Mouse (Mus musculus) stomach, embryonic 14.5 days (tissue): ENCODE measurements around the gene Olfr603. TPM values are rescaled to one million over a fixed set of nuclear protein-coding genes. Genes with fewer than 3 reads are reported as not detected.
"Not testable (repeated sequence)": the region's sequence is repeated elsewhere in the genome, so short reads cannot be mapped to it uniquely, and the experiment has no call there.

Source experiments
- ATAC-seq: fragments of 200-750 bp; cut with Nextera tagmentation; 2 replicates; pipeline ENCODE4 v1.8.0; 2017; ENCODE audit warnings: low read depth, moderate TSS enrichment; ENCODE audit not compliant: insufficient number of reproducible peaks, insufficient read depth, low FRiP score
- H3K27ac ChIP-seq: fragments of 300-500 bp; sonication (generic); 2 replicates; pipeline ENCODE4 v1.5.1; 2014; ENCODE audit warnings: mild to moderate bottlenecking, low read length, moderate library complexity, mixed read lengths
- H3K27me3 ChIP-seq: fragments of 300-500 bp; sonication (generic); 2 replicates; pipeline ENCODE4 v1.6.1; 2014; ENCODE audit warnings: low read length, control low read depth, mixed read lengths; ENCODE audit not compliant: control insufficient read depth, insufficient read depth
- H3K36me3 ChIP-seq: fragments of 300-500 bp; sonication (generic); 2 replicates; pipeline ENCODE4 v1.6.1; 2014; ENCODE audit warnings: mild to moderate bottlenecking, control low read depth, low read length, moderate library complexity, mixed read lengths; ENCODE audit not compliant: control insufficient read depth, insufficient read depth
- H3K4me1 ChIP-seq: fragments of 300-500 bp; sonication (generic); 2 replicates; pipeline ENCODE4 v1.6.1; 2014; ENCODE audit warnings: low read length, control low read depth, mixed read lengths; ENCODE audit not compliant: control insufficient read depth, insufficient read depth
- H3K4me2 ChIP-seq: fragments of 300-500 bp; sonication (generic); replicated peaks from 2 replicates; pipeline ENCODE4 v1.6.1; 2014; ENCODE audit warnings: low read depth, low read length, control low read depth
- H3K4me3 ChIP-seq: fragments of 300-500 bp; sonication (generic); 2 replicates; pipeline ENCODE4 v1.5.1; 2014; ENCODE audit warnings: low read depth, low read length, control low read depth
- H3K9ac ChIP-seq: fragments of 300-500 bp; sonication (generic); replicated peaks from 2 replicates; pipeline ENCODE4 v1.6.1; 2014; ENCODE audit warnings: low read depth, mild to moderate bottlenecking, control low read depth, low read length, moderate library complexity, mixed read lengths
- H3K9me3 ChIP-seq: fragments of 300-500 bp; sonication (generic); 2 replicates; pipeline ENCODE4 v1.6.1; 2016; ENCODE audit warnings: low read depth, low read length, control low read depth; ENCODE audit not compliant: control insufficient read depth
- WGBS: fragments of 180-500 bp; shearing (Covaris S2); extraction: QIAGEN DNeasy Blood & Tissue Kit; methylation state at CpG from one replicate; pipeline ENCODE4 v1.1.7; 2014; 5-methylcytosine and 5-hydroxymethylcytosine counted together
- polyA plus RNA-seq: library from polyadenylated mRNA; unstranded; fragments of >200 nt; fragmentation: Nextera tagmentation; extraction: Ambion mirVana; gene quantifications from 2 replicates; pipeline ENCODE4 v1.2.1, GENCODE M21; 2014

Gene Olfr603
- polyA plus RNA-seq: not detected in 2 replicates

DNA sequence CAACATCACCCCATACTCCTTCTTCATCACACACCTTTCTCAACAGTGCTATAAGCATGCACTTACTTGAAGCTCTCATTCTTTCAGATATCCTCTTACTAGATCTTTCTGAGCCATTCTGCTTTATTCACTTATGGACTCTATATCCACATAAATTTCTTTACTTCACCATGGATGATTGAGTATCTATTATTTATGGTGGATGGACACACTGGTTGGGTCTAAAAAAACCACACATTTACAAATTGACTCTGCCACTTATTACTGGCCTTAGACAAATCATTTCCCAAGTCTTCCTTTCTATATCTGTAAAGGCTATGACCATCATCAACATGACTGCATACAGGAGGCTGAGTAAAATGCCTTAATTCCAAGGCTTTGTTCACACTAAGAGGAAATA, at the start of gene Olfr603:
TSS of gene Olfr603 (minus strand) at position 101 of the 400 bp plus-strand sequence.
- no peaks in the 10 kb centered on the region for H3K9me3 ChIP-seq
- no peaks in the 10 kb centered on the region for H3K4me1 ChIP-seq
- no peak within 1 kb of the TSS for H3K4me3 ChIP-seq
- no peak within 1 kb of the TSS for H3K4me2 ChIP-seq
- no peak within 1 kb of the TSS for H3K27ac ChIP-seq
- ATAC-seq: no peak
- no peaks in the 10 kb centered on the region for H3K27me3 ChIP-seq
- H3K36me3 ChIP-seq: no peaks in the 10 kb centered on the region
- H3K9ac ChIP-seq: no peak within 1 kb of the TSS

DNA sequence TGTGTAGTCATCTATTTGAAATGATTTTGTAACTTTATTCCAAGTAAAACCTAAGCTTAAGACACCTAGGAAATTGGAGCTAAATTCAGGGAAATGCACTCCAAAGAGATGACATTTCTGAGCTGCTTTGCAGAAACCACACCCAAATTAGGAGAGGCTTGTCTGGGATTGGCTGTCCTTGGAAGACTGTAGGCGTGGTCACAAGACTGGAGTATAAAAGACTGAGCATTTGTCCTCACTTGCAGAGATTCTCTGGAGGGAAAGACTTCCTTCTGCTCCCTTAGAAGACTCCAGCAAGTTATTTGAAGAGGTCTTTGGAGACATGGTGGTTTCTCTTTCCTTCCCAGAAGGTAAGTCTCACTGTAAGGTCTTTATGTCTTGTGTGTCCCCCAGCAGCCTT, 28.8 kb upstream of the Olfr603 start, which contains the start of gene Usp17lc:
TSS of gene Usp17lc (plus strand) at position 301 of the 400 bp plus-strand sequence.
- not testable (repeated sequence) for H3K27ac ChIP-seq, H3K4me3 ChIP-seq, H3K36me3 ChIP-seq, ATAC-seq, H3K4me1 ChIP-seq, H3K27me3 ChIP-seq, H3K4me2 ChIP-seq, H3K9ac ChIP-seq, H3K9me3 ChIP-seq
- 43% methylated on average over 1 of the region's 1 CpGs for WGBS

GRCm38 (mm10) chr7:103406521-103407055, 20.6 kb upstream of the Olfr603 start:
- not testable (repeated sequence) for H3K36me3 ChIP-seq, H3K4me2 ChIP-seq, H3K4me1 ChIP-seq, H3K27me3 ChIP-seq, H3K9me3 ChIP-seq, H3K9ac ChIP-seq, H3K4me3 ChIP-seq, ATAC-seq, H3K27ac ChIP-seq
- WGBS: 66% methylated on average over 3 of the region's 3 CpGs

DNA sequence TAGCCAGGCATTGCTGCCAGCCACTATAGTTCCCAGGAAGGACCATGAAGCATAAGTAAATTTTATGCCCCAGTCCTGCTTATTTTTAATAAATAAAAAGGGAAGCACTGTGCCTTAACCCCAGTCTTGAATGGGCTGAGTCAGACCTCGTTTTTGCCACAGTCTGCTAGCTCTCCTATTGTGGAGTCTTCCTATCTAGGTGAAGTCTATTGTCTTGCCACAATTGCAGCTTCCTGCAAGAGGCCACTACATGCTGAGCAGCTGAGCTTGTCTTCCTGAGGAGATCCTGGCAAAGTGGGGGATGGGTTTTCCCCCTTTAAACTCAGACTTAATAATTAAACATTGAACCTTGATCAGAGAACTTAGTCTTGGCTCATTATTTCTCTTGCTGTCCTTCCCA, 13.0 kb upstream of the Olfr603 start:
- H3K36me3 ChIP-seq: no peaks in the 10 kb centered on the region
- ATAC-seq: no peak

DNA sequence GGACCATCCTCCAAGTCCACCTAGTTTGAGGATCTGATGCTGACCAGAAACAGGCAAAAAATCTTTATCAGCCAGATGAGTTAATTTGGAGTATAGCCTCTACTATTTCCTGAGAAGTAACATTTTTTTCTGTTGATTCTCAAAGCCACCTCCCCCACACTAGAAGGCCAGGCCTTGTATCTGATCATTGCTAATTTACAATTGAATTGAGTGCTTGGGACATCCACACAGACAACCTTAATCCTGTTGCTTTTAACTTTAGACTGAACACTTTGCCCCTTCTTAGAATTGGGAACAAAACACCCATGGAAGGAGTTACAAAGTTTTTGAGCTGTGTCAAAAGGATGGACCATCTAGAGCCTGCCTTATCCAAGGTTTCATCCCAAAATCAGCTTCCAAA, 11.8 kb upstream of the Olfr603 start:
- no peaks in the 10 kb centered on the region for H3K4me1 ChIP-seq
- H3K9me3 ChIP-seq: no peaks in the 10 kb centered on the region
- H3K9ac ChIP-seq: no peak overlapping the region
- H3K36me3 ChIP-seq: no peaks in the 10 kb centered on the region
- H3K27me3 ChIP-seq: no peaks in the 10 kb centered on the region
- H3K4me3 ChIP-seq: no peak overlapping the region
- ATAC-seq: no peak
- H3K4me2 ChIP-seq: no peak overlapping the region
- no peak overlapping the region for H3K27ac ChIP-seq

More for the DNA sequence above, 13.0 kb upstream of the Olfr603 start:
- Histone ChIP-seq H3K27me3 (no peaks in the 10 kb centered on the region), H3K9ac (no peak overlapping the region), H3K9me3 (no peaks in the 10 kb centered on the region), H3K4me1 (no peaks in the 10 kb centered on the region), H3K4me3 (no peak overlapping the region), H3K27ac (no peak overlapping the region), H3K4me2 (no peak overlapping the region)
- WGBS: 19% methylated on average over 1 of the region's 1 CpGs

DNA sequence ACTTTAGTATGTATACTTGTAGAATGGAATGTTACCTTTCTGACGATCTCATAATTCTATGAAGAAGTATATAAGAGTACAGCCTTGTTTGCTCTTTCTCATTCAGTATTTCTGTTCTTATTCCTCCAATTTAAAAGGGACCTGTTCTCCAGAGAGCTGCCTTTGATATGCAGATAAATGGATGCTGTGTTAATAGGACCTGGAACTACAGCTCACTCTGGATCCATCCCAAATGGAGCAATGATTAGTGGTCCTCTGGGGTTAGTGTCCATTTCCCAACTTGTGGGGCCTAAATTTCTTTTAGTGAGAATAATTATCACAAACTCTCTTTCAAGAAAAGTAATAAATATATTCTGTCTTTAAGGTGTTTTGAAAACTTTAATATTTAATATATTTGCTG, 23.4 kb downstream of the Olfr603 start, which contains the start of gene Olfr601:
TSS of gene Olfr601 (minus strand) at position 101 of the 400 bp plus-strand sequence.
- H3K27me3 ChIP-seq: no peaks in the 10 kb centered on the region
- H3K9ac ChIP-seq: no peak within 1 kb of the TSS
- H3K4me3 ChIP-seq: no peak within 1 kb of the TSS
- H3K9me3 ChIP-seq: no peaks in the 10 kb centered on the region
- no peak for ATAC-seq
- no peaks in the 10 kb centered on the region for H3K36me3 ChIP-seq
- no peak within 1 kb of the TSS for H3K27ac ChIP-seq
- WGBS: 85% methylated on average over 1 of the region's 1 CpGs
- no peak within 1 kb of the TSS for H3K4me2 ChIP-seq
- H3K4me1 ChIP-seq: no peaks in the 10 kb centered on the region

DNA sequence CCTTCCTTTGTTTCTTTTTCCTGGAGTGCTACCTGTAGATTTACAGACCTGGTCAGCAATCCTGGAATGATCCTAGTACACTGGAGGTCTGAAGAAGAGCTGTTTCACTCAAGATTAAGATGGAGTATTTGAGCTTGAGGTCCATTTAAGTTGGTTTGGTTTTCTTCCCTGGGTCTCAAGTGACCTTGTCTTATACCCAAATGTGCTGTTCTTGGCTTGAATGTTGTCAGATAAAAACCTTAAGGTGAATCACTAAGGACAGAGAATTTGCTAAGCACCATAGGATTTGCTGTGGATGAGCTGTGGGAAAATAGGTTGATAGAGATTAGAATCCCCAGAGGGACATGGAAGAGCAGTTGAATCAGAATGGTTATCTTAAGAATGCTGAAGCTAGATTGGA, 36.4 kb downstream of the Olfr603 start, which contains the start of gene Olfr600:
TSS of gene Olfr600 (minus strand) at position 101 of the 400 bp plus-strand sequence.
- no peaks in the 10 kb centered on the region for H3K36me3 ChIP-seq
- H3K4me2 ChIP-seq: no peak within 1 kb of the TSS
- ATAC-seq: no peak
- H3K27ac ChIP-seq: no peak within 1 kb of the TSS
- no peaks in the 10 kb centered on the region for H3K9me3 ChIP-seq
- no peak within 1 kb of the TSS for H3K4me3 ChIP-seq
- H3K4me1 ChIP-seq: no peaks in the 10 kb centered on the region
- H3K27me3 ChIP-seq: no peaks in the 10 kb centered on the region
- H3K9ac ChIP-seq: no peak within 1 kb of the TSS

DNA sequence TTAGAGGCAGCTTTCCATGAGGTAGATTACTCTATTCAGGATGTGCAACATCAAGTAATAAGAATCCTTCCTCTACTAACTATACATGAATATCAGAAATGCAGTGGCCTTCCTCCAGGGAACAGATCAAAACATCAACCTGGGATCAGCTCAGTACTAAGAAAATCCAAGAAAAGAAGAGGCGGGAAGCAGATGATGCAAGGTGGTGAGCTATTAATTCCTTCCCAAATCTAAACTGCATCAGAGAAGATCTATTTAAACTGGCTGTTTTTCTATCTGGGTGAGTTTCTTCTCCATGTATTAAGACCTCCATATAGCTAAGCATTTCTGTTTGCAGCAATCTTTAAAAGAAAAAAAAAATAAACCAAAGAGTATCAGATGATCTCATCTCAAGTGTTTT, 50.4 kb downstream of the Olfr603 start, which contains the start of gene Olfr599:
TSS of gene Olfr599 (plus strand) at position 301 of the 400 bp plus-strand sequence.
- Histone ChIP-seq H3K4me1 (no peaks in the 10 kb centered on the region), H3K9ac (no peak within 1 kb of the TSS), H3K36me3 (no peaks in the 10 kb centered on the region), H3K4me2 (no peak within 1 kb of the TSS), H3K4me3 (no peak within 1 kb of the TSS), H3K9me3 (no peaks in the 10 kb centered on the region), H3K27ac (no peak within 1 kb of the TSS), H3K27me3 (no peaks in the 10 kb centered on the region)
- WGBS: 91% methylated on average over 1 of the region's 1 CpGs
- no peak for ATAC-seq
